Mouse (Mus musculus) Patski (cell line): ENCODE measurements around the gene Ephb1. TPM values are rescaled to one million over a fixed set of nuclear protein-coding genes. Genes with fewer than 3 reads are reported as not detected.

ENCODE experiments used
- ATAC-seq: fragments of 100-300 bp; one replicate; pipeline ENCODE4 v1.8.0; 2021
- CTCF ChIA-PET: fragments of 350-600 bp; sonication (Branson Sonifier 250); formaldehyde crosslinking; loops from one replicate; lab custom pipeline; 2022; ENCODE audit warnings: inconsistent platforms; lab: Charles Lee
- POLR2A ChIA-PET: fragments of 350-600 bp; sonication (Branson Sonifier 250); formaldehyde crosslinking; loops from one replicate; lab custom pipeline; 2022; ENCODE audit warnings: antibody characterized with exemption, inconsistent platforms; lab: Charles Lee
- DNase-seq: peaks from one replicate; pipeline ENCODE4 v3.0.0-alpha.2; 2011; ENCODE audit warnings: low read depth, low spot score
- H3K27me3 ChIP-seq: fragments of 371-371 bp; one replicate; pipeline ENCODE4 v1.5.1; 2021
- CTCF ChIP-seq: fragments of 100-300 bp; IDR thresholded peaks from one replicate; pipeline ENCODE4 v1.5.1; 2021
- in situ Hi-C: fragments of 300-500 bp; cut with MboI; formaldehyde crosslinking; loops from 3 replicates; pipeline ENCODE4 v1.11.1; 2018; ENCODE audit warnings: low pct_unique_long_range_greater_than_20kb, mixed read lengths
- polyA plus RNA-seq: library from polyadenylated mRNA; unstranded; gene quantifications from one replicate; pipeline ENCODE4 v1.2.3, GENCODE M21; 2021

Gene Ephb1
- polyA plus RNA-seq, 1 experiment from 2014 or later, result 8.5 TPM

- H3K27me3 ChIP-seq, result no peaks in the 10 kb centered on the region
- CTCF ChIA-PET, result interaction anchor here (1.6 kb wide), 1 partner anchor 44 kb away, joined by 4 read pairs; no protein-coding TSS in a partner anchor
- ATAC-seq (no peak), DNase-seq (peak; percentile 12)
- in situ Hi-C loops, result no loop called here
- POLR2A ChIA-PET, result no interaction called here
- no peak for TF ChIP-seq CTCF
Observed at GRCm38 (mm10) chr9:101911176-101911866, 443.2 kb downstream of the Ephb1 start.

DNA sequence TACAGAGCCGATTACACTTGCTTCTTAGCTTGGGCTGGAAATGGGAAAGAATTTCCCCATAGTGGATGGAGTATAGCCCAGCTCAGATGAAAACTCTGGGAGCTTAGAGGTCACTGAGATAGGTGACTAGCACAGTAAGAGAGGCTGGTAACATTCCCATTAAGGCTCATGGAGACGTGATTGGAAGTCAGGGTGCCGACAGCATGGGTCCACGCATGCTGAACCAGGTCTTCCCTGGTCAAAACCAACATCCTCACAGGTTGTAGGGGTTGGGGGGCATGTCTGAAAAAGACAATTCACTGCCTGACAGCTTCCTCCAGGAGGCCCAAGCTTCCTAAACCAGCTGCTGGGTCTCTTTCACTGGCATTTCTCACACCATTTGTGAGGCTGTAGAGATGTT, 445.0 kb downstream of the Ephb1 start:
- ChIA-PET POLR2A (no interaction called here), CTCF (no interaction called here)
- ATAC-seq, result no peak
- no peaks in the 10 kb centered on the region for H3K27me3 ChIP-seq
- in situ Hi-C loops, result no loop called here
- no peak for DNase-seq
- no peak for TF ChIP-seq CTCF

GRCm38 (mm10) chr9:101908849-101909248, 445.6 kb downstream of the Ephb1 start:
- ChIA-PET POLR2A (no interaction called here), CTCF (no interaction called here)
- no peak for TF ChIP-seq CTCF
- DNase-seq, result no peak
- in situ Hi-C loops, result no loop called here
- no peaks in the 10 kb centered on the region for H3K27me3 ChIP-seq
- no peak for ATAC-seq

DNA sequence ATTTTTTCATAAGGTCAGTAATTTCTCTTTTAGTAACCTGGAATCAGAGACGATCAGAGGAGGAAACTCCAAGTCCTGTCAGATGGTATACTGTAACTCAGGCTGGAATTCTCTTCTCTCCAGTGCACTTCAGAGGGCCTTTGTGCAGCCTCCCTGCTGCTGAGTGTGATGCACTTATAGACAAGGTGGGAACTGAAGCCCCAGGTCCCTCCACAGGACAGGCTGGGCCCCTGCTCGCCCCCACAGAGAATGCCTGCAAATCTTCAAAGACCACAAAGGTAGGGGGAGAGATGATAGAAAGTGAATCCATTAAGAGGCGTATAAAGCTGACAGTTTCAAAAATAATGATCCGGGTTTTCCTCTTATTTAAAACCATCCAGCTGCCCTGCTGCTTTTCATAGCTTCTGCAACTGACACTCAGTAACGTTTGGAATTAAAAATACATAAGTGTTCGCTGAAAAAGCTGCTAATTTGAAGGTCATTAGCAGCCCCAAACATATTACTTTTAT, 446.7 kb downstream of the Ephb1 start:
- in situ Hi-C loops, result no loop called here
- DNase-seq (no peak), ATAC-seq (no peak)
- no peaks in the 10 kb centered on the region for H3K27me3 ChIP-seq
- no peak for TF ChIP-seq CTCF
- ChIA-PET POLR2A (no interaction called here), CTCF (no interaction called here)

DNA sequence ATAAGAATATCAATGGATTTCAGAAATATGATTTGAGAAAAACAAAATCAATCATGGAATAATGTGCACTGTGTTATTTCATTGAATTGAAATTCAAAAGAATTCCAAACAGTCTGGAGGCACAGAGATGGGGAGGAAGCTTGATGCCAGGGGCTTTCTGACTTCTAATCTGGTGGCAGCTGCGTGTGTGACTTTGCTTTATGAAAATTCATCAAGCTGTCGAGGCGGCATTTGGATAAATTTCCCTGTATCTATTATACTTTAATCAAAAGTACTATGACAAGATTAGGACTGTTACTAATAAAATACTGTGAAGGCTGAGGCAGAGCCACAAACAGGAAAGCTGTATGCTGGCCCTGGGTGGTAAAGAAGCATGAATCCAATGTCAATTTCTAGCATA, 451.1 kb downstream of the Ephb1 start:
- in situ Hi-C loops, result no loop called here
- no peak for DNase-seq
- no peak for TF ChIP-seq CTCF
- ATAC-seq, result no peak
- ChIA-PET CTCF (no interaction called here), POLR2A (no interaction called here)
- no peaks in the 10 kb centered on the region for H3K27me3 ChIP-seq

DNA sequence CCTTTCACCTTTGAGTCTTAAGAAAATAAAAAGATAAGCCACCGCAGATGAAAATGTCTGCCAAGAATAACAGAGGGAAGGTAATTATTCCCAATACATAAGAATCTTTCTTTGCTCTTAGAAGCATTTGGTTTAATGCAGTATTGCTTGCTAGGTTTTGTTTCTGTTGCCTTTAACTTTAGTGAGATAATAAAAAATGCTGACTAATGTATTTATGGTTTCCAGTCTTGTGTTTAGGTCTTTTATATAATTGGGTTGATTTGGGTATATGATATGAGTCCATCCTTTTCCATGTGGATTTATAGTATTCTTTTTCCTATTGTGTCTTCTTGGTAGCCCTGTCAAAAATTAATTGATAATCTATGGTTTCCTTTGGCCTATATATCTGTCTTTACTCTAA, 456.6 kb downstream of the Ephb1 start:
- TF ChIP-seq CTCF, result no peak
- CTCF ChIA-PET, result no interaction called here
- H3K27me3 ChIP-seq, result no peaks in the 10 kb centered on the region
- POLR2A ChIA-PET, result no interaction called here
- ATAC-seq (no peak), DNase-seq (no peak)
- in situ Hi-C loops, result no loop called here

- TF ChIP-seq CTCF, result no peak
- POLR2A ChIA-PET, result no interaction called here
- in situ Hi-C loops, result no loop called here
Observed at GRCm38 (mm10) chr9:101883295-101883694, 471.2 kb downstream of the Ephb1 start.

GRCm38 (mm10) chr9:101877109-101877987, 477.1 kb downstream of the Ephb1 start:
- ChIA-PET POLR2A (no interaction called here), CTCF (no interaction called here)
- no peak for ATAC-seq
- in situ Hi-C loops, result no loop called here
- no peak for DNase-seq
- H3K27me3 ChIP-seq, result peaks cover 3% of the 10 kb centered on the region
- TF ChIP-seq CTCF, result no peak

More at GRCm38 (mm10) chr9:101883295-101883694, 471.2 kb downstream of the Ephb1 start:
- H3K27me3 ChIP-seq, result no peaks in the 10 kb centered on the region
- DNase-seq, result no peak
- ATAC-seq, result no peak
- CTCF ChIA-PET, result no interaction called here

DNA sequence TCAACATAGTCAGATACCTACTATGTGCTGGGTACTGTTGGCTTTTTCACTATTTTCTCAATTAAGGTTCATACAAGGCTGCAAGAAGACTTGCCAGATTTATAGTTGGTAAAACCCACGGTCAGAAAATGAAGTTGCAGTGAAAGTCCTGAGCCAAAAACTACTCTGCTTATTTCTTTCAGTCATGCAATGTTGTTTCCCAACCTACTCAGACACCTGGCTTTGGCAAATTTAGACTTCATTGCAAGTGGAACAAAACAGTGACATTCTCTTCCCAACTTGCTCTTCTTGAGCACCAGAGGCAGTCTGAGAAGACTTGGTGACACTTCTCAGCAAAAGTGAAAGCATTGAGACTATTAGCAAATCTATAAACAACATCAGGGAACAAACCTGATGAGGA, 479.2 kb downstream of the Ephb1 start:
- ATAC-seq, result no peak
- ChIA-PET CTCF (no interaction called here), POLR2A (no interaction called here)
- H3K27me3 ChIP-seq, result peaks cover 3% of the 10 kb centered on the region
- in situ Hi-C loops, result no loop called here
- no peak for TF ChIP-seq CTCF
- no peak for DNase-seq

Other genes with a start within 250 kb of the Ephb1 start
- not detected for gene Ky, start 151.1 kb upstream of the Ephb1 start, polyA plus RNA-seq